Mouse (Mus musculus): Measurements from ENCODE around the gene Ece2.

DNA sequence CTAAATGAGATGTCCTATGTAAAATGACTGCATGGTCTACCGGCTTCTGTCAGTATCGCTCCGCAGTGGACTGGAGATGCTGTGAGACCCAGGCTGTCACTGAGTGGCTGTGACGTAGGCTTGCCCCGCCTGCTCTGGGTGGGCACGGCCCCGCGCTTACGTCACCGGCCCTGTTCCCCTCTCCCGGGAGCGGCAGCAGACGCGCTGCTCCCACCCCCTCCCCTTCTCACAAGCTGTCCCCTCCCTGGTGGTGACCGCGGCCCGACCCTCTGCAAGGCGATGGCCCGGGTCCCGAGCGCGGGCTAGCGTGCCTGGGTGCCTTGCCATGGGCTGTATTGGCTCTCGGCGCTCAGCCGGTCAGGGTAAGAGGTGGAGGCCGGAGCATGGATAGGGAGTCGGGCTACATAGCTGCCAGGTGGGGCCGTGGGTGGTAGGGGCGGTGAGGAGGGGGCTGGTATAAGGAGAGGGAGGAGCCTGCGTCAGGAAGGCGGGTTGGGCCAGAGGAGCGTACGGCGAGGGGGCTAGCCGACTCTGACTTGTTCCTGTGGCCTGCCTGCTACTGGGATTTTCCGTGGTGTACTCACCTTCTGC, 63.6 kb downstream of the Ece2 start, which contains the start of gene Fam131a:
- no peak for TF ChIP-seq CTCF (IDR thresholded peaks at IDR 0.05)
- no peak for TF ChIP-seq EP300 (IDR thresholded peaks at IDR 0.05)

Measured in lung, postnatal 0 days (tissue).